Mouse (Mus musculus): ENCODE measurements around the gene Prickle1.

Gene Prickle1

DNA sequence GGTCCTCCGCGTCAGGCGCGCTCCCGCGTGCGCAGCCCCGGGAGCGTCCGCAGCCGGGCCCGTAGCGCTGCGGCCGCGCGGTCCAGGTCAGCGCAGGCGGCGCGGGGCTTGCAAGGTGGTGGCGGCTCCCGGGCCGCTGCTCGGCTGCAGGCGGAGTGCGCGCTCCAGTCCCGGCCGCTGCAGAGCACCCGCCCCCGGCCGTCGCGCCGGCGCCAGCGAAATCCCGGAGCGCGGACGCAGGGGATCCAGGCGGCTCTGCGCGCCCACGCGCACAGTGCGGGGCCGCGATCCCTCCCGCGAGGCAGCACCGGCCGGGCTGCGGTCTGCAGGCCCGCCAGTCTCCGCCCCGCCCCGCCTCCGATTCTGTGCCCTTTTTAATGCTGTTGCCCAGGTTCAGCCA is at the start of gene Prickle1:
TSS of gene Prickle1 (minus strand) at position 146 of the 400 bp plus-strand sequence.
- DNase-seq (ENCODE audit: low spot score in 2 of 2): peak; percentile 68 to 85

GRCm38 (mm10) chr15:93640221-93640620 is 44.5 kb upstream of the Prickle1 start:
- no peak for DNase-seq (ENCODE audit: low spot score in 2 of 2)

- DNase-seq (ENCODE audit: low spot score in 2 of 2): no peak
Observed at GRCm38 (mm10) chr15:93636976-93637375, 41.3 kb upstream of the Prickle1 start.

DNA sequence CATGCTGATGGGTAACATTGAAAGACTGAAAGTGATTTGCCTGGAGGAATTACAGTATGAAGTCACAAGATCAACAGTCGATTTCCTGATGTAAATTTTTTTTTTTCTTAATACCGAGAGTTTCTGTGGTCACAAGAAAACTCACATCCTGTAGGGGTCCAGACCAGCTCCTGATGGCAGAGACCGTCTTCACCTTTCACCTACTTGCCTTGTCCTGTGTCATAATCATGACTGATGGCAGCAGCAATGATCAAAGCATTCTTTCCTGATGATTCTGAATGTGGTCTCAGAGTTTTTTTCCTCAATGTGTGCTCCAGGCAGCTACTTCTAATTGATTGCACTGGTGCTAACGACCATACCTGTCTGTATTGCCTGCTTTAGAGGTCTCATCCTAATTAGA is 39.9 kb upstream of the Prickle1 start:
- DNase-seq (ENCODE audit: low spot score in 2 of 2): no peak

DNA sequence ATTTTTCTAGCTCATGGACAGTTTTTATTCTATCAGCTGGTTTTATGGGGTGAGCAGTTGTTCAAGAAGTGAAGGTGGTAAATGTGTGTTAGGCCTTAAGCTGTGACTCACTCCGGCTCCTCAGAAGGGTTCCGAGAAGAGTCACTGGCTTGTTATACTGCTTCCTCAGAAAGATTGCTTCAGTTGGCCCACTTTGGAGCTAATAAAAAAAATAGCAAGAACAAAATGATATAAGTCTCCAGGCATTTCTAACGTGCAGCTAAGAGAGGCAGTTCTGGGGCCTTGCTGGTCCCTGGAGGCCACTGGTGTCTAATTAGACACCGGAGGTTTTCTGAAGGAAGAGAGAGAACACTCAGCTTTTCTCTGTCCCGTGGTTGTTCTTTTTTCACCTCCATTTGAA is 38.8 kb upstream of the Prickle1 start:
- no peak for DNase-seq (ENCODE audit: low spot score in 2 of 2)

DNA sequence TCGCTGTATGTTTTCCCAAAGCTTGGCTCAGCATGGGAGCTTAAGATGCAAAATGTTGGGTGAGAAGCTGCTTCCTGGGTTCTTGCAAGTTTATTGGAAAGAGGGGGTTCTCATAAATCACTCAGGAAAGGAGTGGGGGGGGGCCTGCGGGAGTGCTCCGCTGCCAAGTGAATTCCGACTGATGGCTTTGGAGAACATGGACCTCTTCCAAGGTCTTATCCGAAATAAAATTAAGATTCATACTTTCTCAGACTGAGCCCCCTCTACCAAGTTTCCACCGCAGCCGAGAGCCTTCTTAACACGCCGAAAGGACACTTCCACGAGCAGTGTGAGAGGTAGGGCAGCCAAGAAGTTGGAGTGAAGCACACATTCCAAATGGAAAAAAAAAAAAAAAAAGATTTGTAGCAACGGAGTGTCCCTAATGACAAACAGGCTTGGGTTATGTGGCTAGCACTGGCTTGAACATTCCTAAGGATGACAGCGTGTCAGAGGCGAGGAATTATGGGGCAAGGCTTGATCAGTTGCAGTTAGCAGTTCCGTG is 34.4 kb upstream of the Prickle1 start:
- no peak for DNase-seq (ENCODE audit: low spot score in 2 of 2)

DNA sequence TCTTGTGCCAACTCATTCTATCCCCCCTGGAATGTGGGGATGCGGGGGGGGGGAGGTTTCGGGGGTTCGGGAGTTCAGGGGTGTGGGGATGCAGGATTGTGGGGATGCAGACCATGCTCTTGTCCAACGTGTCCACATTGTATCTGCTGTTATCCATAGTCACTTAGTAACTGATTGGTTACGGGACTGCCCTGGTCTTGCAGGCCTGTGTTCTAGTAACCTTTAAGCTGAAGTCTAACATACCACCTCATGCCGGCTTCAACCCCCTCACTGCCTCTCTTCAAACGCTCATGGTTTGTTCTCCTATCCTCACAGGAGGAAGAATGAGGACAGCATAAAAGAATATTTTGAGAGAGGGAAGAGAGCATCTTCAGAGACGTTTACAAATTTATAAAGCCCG is 33.5 kb upstream of the Prickle1 start:
- DNase-seq (ENCODE audit: low spot score in 2 of 2): no peak

DNA sequence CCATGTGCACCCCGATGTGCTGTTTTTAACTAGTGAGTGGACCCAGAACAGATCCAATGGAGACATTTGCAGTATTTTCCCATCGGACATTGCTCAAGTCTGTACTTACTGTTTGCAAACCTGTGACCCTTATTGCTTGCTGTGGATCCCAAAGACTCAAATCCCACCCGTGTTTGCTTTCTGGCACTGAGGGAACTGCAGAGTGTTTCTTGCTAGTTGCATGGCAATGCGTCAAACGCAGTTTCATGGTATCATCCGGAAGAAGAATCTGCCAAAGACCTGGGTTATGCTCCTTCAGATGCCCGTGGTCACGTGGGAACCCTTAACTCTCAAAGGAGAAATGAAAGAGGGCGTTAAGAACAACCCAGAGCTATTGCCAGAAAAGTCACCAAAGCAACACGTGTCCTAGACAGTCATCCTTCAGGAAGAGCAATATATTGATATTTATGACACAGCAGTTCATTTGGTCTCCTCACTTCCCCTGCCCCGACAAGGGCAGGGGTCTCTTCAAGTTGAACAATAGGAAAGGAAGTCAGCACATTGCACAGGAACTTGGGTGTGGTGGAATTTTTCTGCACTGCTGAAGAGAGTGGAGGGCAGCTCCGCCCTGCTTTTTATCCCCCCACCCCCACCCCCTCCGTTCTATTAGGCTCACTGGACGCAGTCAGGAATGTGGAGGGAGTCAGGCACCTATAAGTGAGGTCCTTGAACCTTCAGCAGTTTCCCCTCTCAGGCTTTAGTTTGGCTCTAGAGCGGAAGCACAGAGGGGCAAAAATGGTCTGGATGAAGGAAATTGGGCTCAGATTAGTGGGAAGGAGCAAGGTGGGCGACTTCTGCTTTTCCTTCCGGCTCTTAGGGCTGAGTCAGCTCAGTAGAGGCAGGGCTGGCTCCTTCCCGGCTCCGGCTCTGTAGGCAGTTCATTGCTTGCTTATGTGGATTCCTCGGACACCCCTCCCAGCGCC is 32.4 kb upstream of the Prickle1 start:
- DNase-seq (ENCODE audit: low spot score in 2 of 2): no peak

DNA sequence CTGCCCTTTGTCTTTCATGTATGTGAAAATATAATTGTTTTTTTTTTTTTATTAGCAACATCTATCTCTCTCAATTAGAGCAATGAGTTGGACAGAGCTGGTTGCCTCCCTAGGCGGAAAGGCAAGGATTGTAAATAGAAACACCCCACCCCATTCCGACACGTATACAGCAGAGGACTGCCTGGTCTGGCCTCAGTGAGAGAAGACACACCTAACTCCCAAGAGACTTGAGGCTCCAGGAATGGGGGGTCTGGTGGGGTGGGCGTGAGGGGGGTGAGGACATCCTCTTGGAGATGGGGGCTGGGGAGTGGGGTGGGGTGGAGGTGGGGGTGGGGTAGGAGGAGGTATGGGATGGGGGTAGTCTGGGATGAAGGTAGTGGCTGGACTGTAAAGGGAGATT is 23.9 kb upstream of the Prickle1 start:
- no peak for DNase-seq (ENCODE audit: low spot score in 2 of 2)

GRCm38 (mm10) chr15:93618442-93619150 is 22.9 kb upstream of the Prickle1 start:
- no peak for DNase-seq (ENCODE audit: low spot score in 2 of 2)

GRCm38 (mm10) chr15:93616277-93616676 is 20.6 kb upstream of the Prickle1 start:
- DNase-seq (ENCODE audit: low spot score in 2 of 2): no peak

DNA sequence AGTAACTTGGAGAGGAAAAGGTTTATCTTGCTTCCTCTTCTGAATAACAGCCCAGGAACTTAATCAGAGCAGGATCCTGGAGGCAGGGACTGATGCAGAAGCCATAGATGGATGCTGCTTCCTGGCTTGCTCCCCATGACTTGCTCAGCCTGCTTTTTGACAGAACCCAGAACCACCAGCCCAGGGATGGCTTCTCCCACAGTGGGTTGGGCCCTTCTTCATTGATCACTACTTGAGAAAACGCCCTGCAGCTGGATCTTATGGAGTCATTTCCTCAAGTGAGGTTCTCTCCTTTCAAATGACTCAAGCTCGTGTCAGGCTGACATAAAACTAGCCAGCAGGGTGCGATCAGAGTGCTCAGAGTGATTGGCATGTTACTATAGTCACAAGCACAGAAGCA is 19.3 kb upstream of the Prickle1 start:
- no peak for DNase-seq (ENCODE audit: low spot score in 2 of 2)

DNA sequence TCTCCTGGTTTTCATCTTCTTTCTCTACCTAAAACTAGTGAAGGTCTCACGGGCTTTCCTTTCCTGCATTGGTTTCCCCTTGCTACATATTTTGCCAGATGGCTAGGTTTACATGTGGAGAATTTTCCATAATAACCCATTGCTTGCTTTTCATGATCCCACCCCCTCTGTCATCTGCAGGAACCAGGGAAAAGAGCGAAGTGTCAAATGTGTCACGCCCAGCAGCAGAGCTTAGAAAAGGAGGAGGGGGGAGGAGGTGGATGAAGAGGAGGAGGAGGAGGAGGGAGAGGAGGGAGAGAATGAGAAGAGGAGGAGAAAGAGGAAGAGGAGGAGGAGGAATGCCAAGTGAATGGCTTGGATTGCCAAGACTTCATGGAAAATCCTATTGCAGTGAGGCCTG is 17.9 kb upstream of the Prickle1 start:
- DNase-seq (ENCODE audit: low spot score in 2 of 2): no peak

DNA sequence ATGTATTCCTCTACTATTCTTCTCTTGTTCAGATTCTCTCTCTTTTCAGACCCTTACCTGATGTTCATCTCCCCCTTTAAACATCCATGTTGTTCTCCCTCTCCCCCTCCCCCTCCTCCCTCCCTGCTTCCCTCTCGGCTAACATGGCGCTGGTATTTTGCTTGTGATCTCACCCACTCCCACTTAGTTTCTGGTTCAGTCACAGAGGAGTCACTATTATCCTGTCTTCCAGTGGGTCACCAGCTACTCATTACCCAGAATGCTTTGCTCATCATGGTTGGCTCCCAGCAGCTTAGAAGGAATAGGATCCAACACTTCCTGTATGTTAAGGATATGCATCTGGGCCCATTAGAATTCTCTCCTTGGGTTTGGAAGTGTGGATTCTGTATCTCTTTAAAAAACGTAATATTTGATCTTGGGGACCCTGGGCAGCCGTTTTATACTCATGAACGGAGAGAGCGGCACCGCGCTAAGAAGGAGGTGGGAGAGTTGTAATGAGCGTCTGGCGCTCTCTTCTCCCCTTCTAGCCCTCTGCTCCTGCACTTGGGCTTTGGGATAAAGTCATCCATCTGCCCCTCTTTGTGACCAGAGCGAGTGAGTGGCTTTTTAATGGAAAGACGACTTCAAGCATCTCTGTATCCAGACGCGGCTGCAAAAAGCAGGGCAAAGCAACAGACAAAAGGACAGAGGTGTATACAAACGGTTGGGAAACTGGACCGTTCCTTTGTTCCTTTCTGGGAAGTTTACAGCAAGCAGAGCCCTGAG is 16.0 kb upstream of the Prickle1 start:
- no peak for DNase-seq (ENCODE audit: low spot score in 2 of 2)

GRCm38 (mm10) chr15:93610721-93611201 is 15.1 kb upstream of the Prickle1 start:
- DNase-seq (ENCODE audit: low spot score in 2 of 2): no peak

DNA sequence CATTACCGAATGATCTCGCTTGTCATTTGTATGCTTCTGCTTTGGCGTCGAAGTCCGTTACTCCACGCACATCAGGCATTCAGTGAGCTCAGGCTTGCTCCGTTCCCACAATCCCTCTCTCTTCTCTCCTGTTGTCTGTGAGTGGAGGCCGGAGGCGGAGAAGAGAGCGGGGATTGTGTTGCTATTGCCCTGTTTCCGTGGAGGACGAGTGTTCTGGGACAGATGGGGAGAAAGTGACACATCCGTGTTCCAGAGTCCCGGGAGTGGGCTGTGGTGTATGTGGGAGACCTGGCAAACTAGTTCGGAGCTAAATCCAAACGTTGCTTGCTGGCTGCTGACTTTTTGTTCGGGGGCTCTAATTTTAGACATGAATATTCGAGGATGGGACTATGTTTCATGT is 14.6 kb upstream of the Prickle1 start:
- DNase-seq (ENCODE audit: low spot score in 2 of 2): no peak

- DNase-seq (ENCODE audit: low spot score in 2 of 2): no peak
Observed at GRCm38 (mm10) chr15:93602850-93603249, 7.2 kb upstream of the Prickle1 start.

GRCm38 (mm10) chr15:93601461-93602015 is 5.8 kb upstream of the Prickle1 start:
- DNase-seq (ENCODE audit: low spot score in 2 of 2): no peak

DNA sequence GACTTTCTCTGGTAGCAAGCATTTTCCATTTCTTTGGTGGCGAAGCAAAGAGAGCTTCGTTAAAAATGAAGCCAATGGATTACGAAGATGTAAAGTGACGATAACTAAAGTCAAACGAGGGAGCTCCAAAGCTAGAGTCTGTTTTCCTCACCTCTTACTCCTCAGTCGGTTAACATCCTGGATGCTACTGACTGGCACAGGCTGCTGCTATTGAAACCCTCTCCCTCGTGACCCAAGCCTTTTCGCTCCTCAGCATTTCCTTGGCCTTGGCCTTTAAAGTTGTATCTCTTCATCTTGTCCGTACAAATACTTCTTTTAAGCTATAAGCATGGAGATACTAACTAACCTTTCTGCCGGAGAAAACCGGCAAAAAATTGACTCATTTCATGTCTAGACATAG is 1.3 kb upstream of the Prickle1 start:
- DNase-seq (ENCODE audit: low spot score in 2 of 2): no peak

DNA sequence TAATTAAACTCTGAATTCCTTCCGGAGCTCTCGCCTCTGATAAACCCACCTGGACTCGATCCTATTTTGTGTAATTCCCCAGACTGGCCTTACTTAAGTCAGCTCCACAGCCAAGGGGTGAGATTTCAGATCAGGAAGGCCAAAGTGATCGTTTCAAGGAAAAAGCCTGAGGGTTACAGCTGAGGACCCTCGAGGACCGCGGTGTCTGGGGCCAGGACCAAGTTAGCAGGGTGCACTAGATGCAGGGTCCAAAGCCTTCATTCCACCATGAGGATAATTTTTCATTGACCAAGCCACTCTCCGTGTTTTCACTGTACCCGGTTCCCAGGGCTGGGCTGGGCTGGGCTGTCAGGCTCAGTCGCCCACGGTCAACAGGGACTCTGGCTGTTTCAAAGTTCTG is 594 bp upstream of the Prickle1 start:
- peak; percentile 33 to 40 for DNase-seq (ENCODE audit: low spot score in 2 of 2)

All from thymus, postnatal 10 days (tissue).